Mouse (Mus musculus) liver (tissue): ENCODE data around the gene Sprr2b.
"Not testable (repeated sequence)": the region's sequence is repeated elsewhere in the genome, so short reads cannot be mapped to it uniquely, and the experiment has no call there.

Experiments used
- DNase-seq: peaks from one replicate; pipeline ENCODE4 v3.0.0-alpha.2; 2020; ENCODE audit warnings: mixed read lengths

Gene Sprr2b

GRCm38 (mm10) chr3:92316320-92316719 lies at the start of gene Sprr2b:
Sprr2b (plus strand) TSS chr3:92316620.
- no peak for DNase-seq

DNA sequence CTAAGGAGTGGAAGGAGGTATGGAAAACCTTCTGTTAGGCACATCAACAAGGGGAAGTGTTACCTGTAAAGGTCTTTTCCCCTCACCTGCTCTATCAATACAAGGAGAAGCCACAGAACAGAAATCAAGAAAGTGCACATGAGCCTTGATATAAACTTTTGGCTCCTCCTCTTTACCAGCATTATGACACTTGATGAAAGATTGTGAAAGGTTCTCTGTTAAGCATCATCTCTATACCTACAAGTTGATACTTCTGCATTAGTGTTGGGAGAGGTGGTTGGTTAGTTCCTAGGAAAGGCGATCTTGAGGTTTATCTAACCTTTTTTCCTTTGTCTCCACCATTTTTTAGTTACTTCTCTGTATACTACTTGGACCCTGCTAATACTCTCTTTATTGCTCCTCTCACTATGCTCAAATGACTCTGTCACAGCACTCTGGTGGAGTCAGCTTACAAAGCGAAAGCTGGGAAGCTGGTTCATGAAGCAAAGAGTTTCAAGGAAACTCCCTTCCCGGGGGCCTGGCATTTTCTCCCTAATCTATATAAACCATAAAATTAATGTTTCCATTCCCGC lies 44.9 kb upstream of the Sprr2b start:
- DNase-seq: not testable (repeated sequence)

- DNase-seq: not testable (repeated sequence)
Observed at GRCm38 (mm10) chr3:92273504-92273903, 42.9 kb upstream of the Sprr2b start.

GRCm38 (mm10) chr3:92274018-92274417 lies 42.4 kb upstream of the Sprr2b start:
- not testable (repeated sequence) for DNase-seq

DNA sequence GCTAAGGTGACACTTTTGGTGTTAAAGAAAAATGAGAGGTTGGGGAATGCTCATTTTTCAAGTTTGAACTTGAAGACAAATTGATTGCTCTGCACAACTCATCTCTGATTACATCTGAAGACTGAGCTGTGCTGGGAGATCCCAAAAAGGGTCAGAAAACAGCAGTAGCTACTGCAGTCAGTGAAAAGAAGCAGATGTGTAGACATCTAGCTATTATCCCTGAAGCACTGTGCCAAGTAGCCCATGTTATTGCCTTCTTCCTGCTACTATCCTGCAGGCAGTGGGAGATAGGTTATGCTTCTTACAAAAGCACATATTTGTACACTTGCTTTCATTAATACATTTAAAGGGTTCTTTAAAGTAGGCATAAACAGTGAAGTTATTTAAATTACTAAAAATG lies 36.8 kb upstream of the Sprr2b start:
- not testable (repeated sequence) for DNase-seq

GRCm38 (mm10) chr3:92280963-92281606 lies 35.3 kb upstream of the Sprr2b start:
- not testable (repeated sequence) for DNase-seq

DNA sequence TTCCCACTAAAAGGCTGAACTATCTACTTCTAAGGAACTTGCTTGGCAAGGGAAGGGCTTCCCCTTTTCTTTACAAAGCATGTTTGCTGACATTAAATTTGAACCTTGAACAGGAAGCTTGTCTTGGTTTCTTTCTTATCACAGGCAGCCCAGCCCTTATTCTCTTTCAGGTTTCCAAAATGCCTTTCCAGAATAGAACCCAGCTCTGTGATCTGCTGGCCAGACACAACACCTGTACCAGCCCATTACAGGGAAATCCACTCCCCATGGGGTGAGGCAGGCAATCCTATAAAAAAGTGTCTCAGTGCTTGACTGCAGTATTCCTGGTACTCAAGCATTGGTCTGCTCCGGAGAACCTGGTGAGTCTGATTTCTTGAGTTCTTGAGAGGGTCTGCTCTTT lies 31.3 kb upstream of the Sprr2b start, which contains the start of gene Sprr2a3:
Gene Sprr2a3, plus strand, starts transcription at position 317 of the 400 bp plus-strand sequence.
- not testable (repeated sequence) for DNase-seq

DNA sequence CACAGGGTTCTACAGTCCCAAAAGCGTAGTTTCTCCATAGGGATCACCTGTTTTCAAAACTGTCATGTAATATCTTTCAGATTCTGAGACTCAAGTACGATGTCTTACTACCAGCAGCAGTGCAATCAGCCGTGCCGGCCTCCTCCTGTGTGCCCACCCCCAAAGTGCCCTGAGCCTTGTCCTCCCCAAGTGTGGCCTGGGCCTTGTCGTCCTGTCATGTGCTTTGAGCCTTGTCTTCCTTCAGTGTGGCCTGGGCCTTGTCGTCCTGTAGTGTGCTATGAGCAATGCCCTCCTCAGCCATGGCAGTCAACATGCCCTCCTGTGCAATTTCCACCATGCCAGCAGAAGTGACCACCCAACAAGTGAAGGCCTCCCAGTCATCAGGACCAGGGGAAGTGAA lies 27.9 kb upstream of the Sprr2b start:
- not testable (repeated sequence) for DNase-seq

GRCm38 (mm10) chr3:92307406-92307805 lies 9.0 kb upstream of the Sprr2b start:
- DNase-seq: no peak

DNA sequence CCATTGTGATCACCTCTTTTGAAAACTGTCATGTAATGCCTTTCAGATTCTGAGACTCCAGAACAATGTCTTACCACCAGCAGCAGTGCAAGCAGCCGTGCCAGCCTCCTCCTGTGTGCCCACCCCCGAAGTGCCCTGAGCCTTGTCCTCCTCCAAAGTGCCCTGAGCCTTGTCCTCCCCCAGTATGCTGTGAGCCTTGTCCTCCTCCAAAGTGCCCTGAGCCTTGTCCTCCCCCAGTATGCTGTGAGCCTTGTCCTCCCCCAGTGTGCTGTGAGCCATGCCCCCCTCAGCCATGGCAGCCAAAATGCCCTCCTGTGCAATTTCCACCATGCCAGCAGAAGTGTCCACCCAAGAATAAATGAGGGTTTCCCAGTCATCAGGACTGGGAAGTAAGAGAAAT lies 964 bp downstream of the Sprr2b start:
- no peak for DNase-seq

GRCm38 (mm10) chr3:92336278-92336677 lies 19.9 kb downstream of the Sprr2b start:
- no peak for DNase-seq

GRCm38 (mm10) chr3:92338840-92339239 lies 22.4 kb downstream of the Sprr2b start, which contains the start of gene Sprr2d:
Sprr2d (plus strand) TSS chr3:92339140.
- DNase-seq: no peak

- DNase-seq: no peak
Observed at GRCm38 (mm10) chr3:92351843-92352242, 35.4 kb downstream of the Sprr2b start, which contains the start of gene Sprr2e. Sprr2e (plus strand) TSS chr3:92352143.

DNA sequence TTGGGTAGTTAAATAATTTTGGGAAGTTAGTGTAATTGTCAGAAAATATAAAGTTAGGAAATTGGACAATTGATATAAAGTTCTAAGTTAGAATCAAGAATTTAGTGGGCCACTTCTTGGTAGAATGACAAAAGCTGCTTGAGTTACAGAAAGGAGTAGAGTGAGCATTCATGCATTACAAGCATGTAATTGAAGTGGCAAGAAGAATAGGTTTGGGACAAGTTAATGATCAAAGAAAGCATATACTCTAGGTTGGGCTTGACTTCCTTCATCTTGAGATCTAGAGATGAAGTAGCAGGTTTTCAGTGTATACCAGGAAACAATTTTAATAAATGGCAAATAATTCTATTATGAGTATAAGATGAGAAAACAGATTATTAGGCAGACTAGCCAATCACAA lies 45.2 kb downstream of the Sprr2b start:
- DNase-seq: no peak

DNA sequence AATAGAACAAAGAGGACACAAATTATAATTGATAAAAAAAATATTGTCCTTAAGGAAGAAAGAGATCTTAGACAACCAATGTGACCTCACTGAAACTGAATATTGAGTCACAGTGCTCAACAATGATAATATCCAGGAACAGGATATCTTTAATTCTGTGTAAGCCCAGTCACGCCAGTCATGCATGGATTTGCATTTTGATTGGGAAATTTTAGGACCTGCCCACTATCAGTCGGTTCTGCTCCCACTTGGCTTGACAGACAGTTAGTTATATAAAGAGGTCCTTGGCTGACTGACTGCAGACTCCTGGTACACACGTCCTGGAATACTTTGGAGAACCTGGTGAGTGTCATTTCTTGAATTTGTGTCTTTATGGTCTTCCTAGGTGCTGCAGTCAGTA lies 48.5 kb downstream of the Sprr2b start, which contains the start of gene Sprr2f:
Gene Sprr2f, plus strand, starts transcription at position 301 of the 400 bp plus-strand sequence.
- DNase-seq: no peak
